11 mouse cellular contexts compared by ENCODE assay signal in genomic region chr10:61372585-61372923, GRCm38 (mm10). TPM values are rescaled to one million over a fixed set of nuclear protein-coding genes. Genes with fewer than 3 reads are reported as not detected.
DNase-seq lines count a peak whose midpoint lies in the region; ATAC-seq and TF ChIP-seq lines count a peak whose summit lies in the region.
"Had no signal": no experiment of that assay in that cellular context is flagged by ENCODE, and none has a peak within 500 bp of the region (broad histone marks: within the 10 kb centered on the region; RNA-seq: fewer than 3 reads in every experiment).

No protein-coding gene starts in this region.

- peak overlapping the region; percentile 78 for H3K27ac ChIP-seq in heart, embryonic 13.5 days (replicated peaks)
- peak overlapping the region; percentile 18; the same call in 1 of the 2 replicates for H3K27ac ChIP-seq in midbrain, postnatal 0 days (ENCODE audit: low read depth, low read length)
- no peak overlapping the region for H3K27ac ChIP-seq in midbrain, embryonic 16.5 days (ENCODE audit: low read length)
- H3K27ac ChIP-seq in embryonic facial prominence, embryonic 10.5 days (replicated peaks), result peak overlapping the region; percentile 51; the same call in 1 of the 2 replicates
- 0 out of 2 replicates have a peak overlapping the region, but pooled peaks have one; percentile 66 for H3K27ac ChIP-seq in neural tube, embryonic 15.5 days (replicated peaks)
- H3K27ac ChIP-seq: midbrain, embryonic 15.5 days had no signal

- no peak overlapping the region for H3K4me3 ChIP-seq in heart, embryonic 13.5 days
- no peak overlapping the region for H3K4me3 ChIP-seq in midbrain, postnatal 0 days (ENCODE audit: low read depth, low read length)
- H3K4me3 ChIP-seq in midbrain, embryonic 16.5 days (ENCODE audit: low read depth, low read length), result no peak overlapping the region
- no peak overlapping the region for H3K4me3 ChIP-seq in embryonic facial prominence, embryonic 10.5 days
- no peak overlapping the region for H3K4me3 ChIP-seq in neural tube, embryonic 15.5 days (replicated peaks)
- H3K4me3 ChIP-seq: midbrain, embryonic 15.5 days had no signal

- no peak overlapping the region for H3K9ac ChIP-seq in heart, embryonic 13.5 days
- no peak overlapping the region; the same call in 1 of the 2 replicates for H3K9ac ChIP-seq in midbrain, postnatal 0 days (replicated peaks; ENCODE audit: low read length, poor library complexity, severe bottlenecking)
- no peak overlapping the region for H3K9ac ChIP-seq in midbrain, embryonic 16.5 days (ENCODE audit: low read depth, low read length)
- H3K9ac ChIP-seq in neural tube, embryonic 15.5 days (replicated peaks), result no peak overlapping the region
- H3K9ac ChIP-seq: midbrain, embryonic 15.5 days had no signal

- H3K36me3 ChIP-seq in heart, embryonic 13.5 days, result peaks cover 10% of the 10 kb centered on the region
- H3K36me3 ChIP-seq in midbrain, postnatal 0 days (ENCODE audit: insufficient read depth, low read length), result no peaks in the 10 kb centered on the region
- no peaks in the 10 kb centered on the region for H3K36me3 ChIP-seq in midbrain, embryonic 16.5 days (ENCODE audit: control insufficient read depth, insufficient read depth, low read length)
- 0 out of 2 replicates have a peak, but pooled peaks cover 6% of the 10 kb centered on the region for H3K36me3 ChIP-seq in embryonic facial prominence, embryonic 10.5 days (replicated peaks)
- H3K36me3 ChIP-seq in neural tube, embryonic 15.5 days, result no peaks in the 10 kb centered on the region
- H3K36me3 ChIP-seq: midbrain, embryonic 15.5 days had no signal

- no peak for DNase-seq in heart, postnatal 4 days
- peak; percentile 72 for DNase-seq in midbrain, postnatal 0 days (ENCODE audit: low spot score)
- DNase-seq in embryonic facial prominence, embryonic 10.5 days (ENCODE audit: low spot score), result no peak
- no peak for DNase-seq in left cerebral cortex, adult 18-20 months (ENCODE audit: low spot score in 2 of 2)
- no peak for DNase-seq in urinary bladder, adult 2 months (ENCODE audit: low spot score)
- DNase-seq: gastrocnemius, postnatal 14 days; liver had no signal

- H3K4me2 ChIP-seq in heart, embryonic 13.5 days, result no peak overlapping the region
- H3K4me2 ChIP-seq in midbrain, postnatal 0 days (ENCODE audit: low read depth, low read length, poor library complexity, severe bottlenecking), result no peak overlapping the region
- no peak overlapping the region for H3K4me2 ChIP-seq in midbrain, embryonic 16.5 days (ENCODE audit: low read length)
- no peak overlapping the region for H3K4me2 ChIP-seq in neural tube, embryonic 15.5 days
- H3K4me2 ChIP-seq: midbrain, embryonic 15.5 days had no signal

- no peak for TF ChIP-seq CTCF in midbrain, postnatal 0 days (IDR thresholded peaks at IDR 0.05)

- H3K9me3 ChIP-seq in heart, embryonic 13.5 days, result peaks cover 3% of the 10 kb centered on the region; the same call in 1 of the 2 replicates
- no peaks in the 10 kb centered on the region for H3K9me3 ChIP-seq in midbrain, postnatal 0 days (ENCODE audit: low read length)
- H3K9me3 ChIP-seq in midbrain, embryonic 16.5 days (replicated peaks; ENCODE audit: control insufficient read depth, low read length, poor library complexity, severe bottlenecking), result no peaks in the 10 kb centered on the region
- H3K9me3 ChIP-seq in embryonic facial prominence, embryonic 10.5 days, result peaks cover 2% of the 10 kb centered on the region; the same call in 1 of the 2 replicates
- H3K9me3 ChIP-seq in neural tube, embryonic 15.5 days (replicated peaks), result no peaks in the 10 kb centered on the region

- WGBS in heart, embryonic 13.5 days, result 52% methylated on average over 4 of the region's 4 CpGs
- 69% methylated on average over 4 of the region's 4 CpGs for WGBS in midbrain, postnatal 0 days
- WGBS in midbrain, embryonic 16.5 days, result 70% methylated on average over 4 of the region's 4 CpGs
- 66% methylated on average over 4 of the region's 4 CpGs for WGBS in embryonic facial prominence, embryonic 10.5 days
- WGBS in neural tube, embryonic 15.5 days, result 61% methylated on average over 4 of the region's 4 CpGs

- no peak for ATAC-seq in heart, embryonic 13.5 days (ENCODE audit: extremely low read depth, insufficient number of reproducible peaks, low FRiP score, low TSS enrichment)
- no peak for ATAC-seq in midbrain, postnatal 0 days (ENCODE audit: low FRiP score)
- ATAC-seq in midbrain, embryonic 16.5 days, result no peak
- peak; percentile 36; the same call in 1 of the 2 replicates for ATAC-seq in neural tube, embryonic 15.5 days (ENCODE audit: low FRiP score)
- ATAC-seq: midbrain, embryonic 15.5 days had no signal

- peaks cover 90% of the 10 kb centered on the region for H3K4me1 ChIP-seq in heart, embryonic 13.5 days
- H3K4me1 ChIP-seq in midbrain, postnatal 0 days (ENCODE audit: insufficient read depth, low read length), result peaks cover 8% of the 10 kb centered on the region; the same call in 1 of the 2 replicates
- no peaks in the 10 kb centered on the region for H3K4me1 ChIP-seq in midbrain, embryonic 16.5 days (ENCODE audit: control insufficient read depth, insufficient read depth, low read length)
- H3K4me1 ChIP-seq in embryonic facial prominence, embryonic 10.5 days, result peaks cover 82% of the 10 kb centered on the region
- peaks cover 39% of the 10 kb centered on the region for H3K4me1 ChIP-seq in neural tube, embryonic 15.5 days
- H3K4me1 ChIP-seq: midbrain, embryonic 15.5 days had no signal

- H3K27me3 ChIP-seq in heart, embryonic 13.5 days (replicated peaks), result no peaks in the 10 kb centered on the region
- H3K27me3 ChIP-seq in midbrain, postnatal 0 days (ENCODE audit: insufficient read depth, low read length), result no peaks in the 10 kb centered on the region
- H3K27me3 ChIP-seq in midbrain, embryonic 16.5 days (ENCODE audit: control insufficient read depth, insufficient read depth, low read depth, low read length), result no peaks in the 10 kb centered on the region
- H3K27me3 ChIP-seq in embryonic facial prominence, embryonic 10.5 days (replicated peaks; ENCODE audit: low read depth, poor library complexity, severe bottlenecking), result no peaks in the 10 kb centered on the region
- no peaks in the 10 kb centered on the region for H3K27me3 ChIP-seq in neural tube, embryonic 15.5 days (replicated peaks)
- H3K27me3 ChIP-seq: midbrain, embryonic 15.5 days had no signal

RNA-seq across cellular contexts. Expression of gene Pald1, which starts 10.8 kb away (rescaled TPM):
- 25.9 and 26.6 TPM in 2 replicates for polyA plus RNA-seq in heart, embryonic 13.5 days (2015; fragmentation: Nextera tagmentation; extraction: Ambion mirVana)
- total RNA-seq in heart, postnatal 4 days (2021), result 10 to 100 TPM; 38.1 to 38.9 TPM
- total RNA-seq in midbrain, postnatal 0 days (2014; rRNA removed), result 25.2 and 27.1 TPM in 2 replicates
- polyA plus RNA-seq in midbrain, postnatal 0 days (2015; fragmentation: Nextera tagmentation; extraction: Ambion mirVana), result 16.0 and 16.8 TPM in 2 replicates
- polyA plus RNA-seq in midbrain, embryonic 16.5 days (2015; fragmentation: Nextera tagmentation; extraction: Ambion mirVana), result 20.2 and 20.6 TPM in 2 replicates
- 29.9 and 35.3 TPM in 2 replicates for polyA plus RNA-seq in embryonic facial prominence, embryonic 10.5 days (2016; fragmentation: Nextera tagmentation; extraction: Ambion mirVana)
- 24.9 and 27.8 TPM in 2 replicates for polyA plus RNA-seq in neural tube, embryonic 15.5 days (2015; fragmentation: Nextera tagmentation; extraction: Ambion mirVana)
- total RNA-seq in left cerebral cortex, adult 18-20 months (2021), result 1 to 10 TPM; 6.8 to 8.5 TPM
- polyA plus RNA-seq in urinary bladder, adult 2 months (2012; rRNA removed), result 14.0 and 14.3 TPM in 2 replicates

RNA-seq across cellular contexts. Expression of gene Nodal, which starts 45.2 kb away (rescaled TPM):
- polyA plus RNA-seq in heart, embryonic 13.5 days (2015; fragmentation: Nextera tagmentation; extraction: Ambion mirVana), result 0.09 TPM in 1 of 2 replicates, not detected in the other
- under 1 TPM; 0.24 to 0.32 TPM for total RNA-seq in heart, postnatal 4 days (2021)
- total RNA-seq in midbrain, postnatal 0 days (2014; rRNA removed), result 0.38 and 0.47 TPM in 2 replicates
- 0.26 and 0.37 TPM in 2 replicates for polyA plus RNA-seq in midbrain, postnatal 0 days (2015; fragmentation: Nextera tagmentation; extraction: Ambion mirVana)
- polyA plus RNA-seq in midbrain, embryonic 16.5 days (2015; fragmentation: Nextera tagmentation; extraction: Ambion mirVana), result 0.30 and 0.48 TPM in 2 replicates
- polyA plus RNA-seq in embryonic facial prominence, embryonic 10.5 days (2016; fragmentation: Nextera tagmentation; extraction: Ambion mirVana), result 0.16 TPM in 1 of 2 replicates, not detected in the other
- polyA plus RNA-seq in neural tube, embryonic 15.5 days (2015; fragmentation: Nextera tagmentation; extraction: Ambion mirVana), result 0.14 and 0.23 TPM in 2 replicates
- under 1 TPM; 0.23 to 0.26 TPM for total RNA-seq in left cerebral cortex, adult 18-20 months (2021)
- polyA plus RNA-seq in urinary bladder, adult 2 months (2012; rRNA removed), result 0.07 TPM in 1 of 2 replicates, not detected in the other
